Mouse (Mus musculus) c-Kit-positive CD71-positive TER-119-positive erythroid progenitor cells, embryonic 14.5 days (primary cell): Measurements from ENCODE around the gene Tcirg1.

Source experiments
- DNase-seq: peaks from one replicate; pipeline ENCODE4 v3.0.0-alpha.2; 2013; ENCODE audit warnings: low spot score

The Tcirg1 gene

GRCm38 (mm10) chr19:3851502-3851962, 55.4 kb downstream of the Tcirg1 start, which contains the start of gene Chka:
TSS of gene Chka (plus strand) at chr19:3851773.
- peak; percentile 92 for DNase-seq

- peak; percentile 31 for DNase-seq
These were observed 56.0 kb downstream of the Tcirg1 start for GRCm38 (mm10) chr19:3850847-3851469.

- DNase-seq: no peak
These were observed 56.9 kb downstream of the Tcirg1 start for GRCm38 (mm10) chr19:3850076-3850475.

- DNase-seq: no peak
These were observed 57.7 kb downstream of the Tcirg1 start for GRCm38 (mm10) chr19:3849251-3849650.

- DNase-seq: no peak
These were observed 58.6 kb downstream of the Tcirg1 start for GRCm38 (mm10) chr19:3848207-3848808.

GRCm38 (mm10) chr19:3847711-3848110, 59.2 kb downstream of the Tcirg1 start:
- no peak for DNase-seq

GRCm38 (mm10) chr19:3846676-3847604, 60.0 kb downstream of the Tcirg1 start:
- DNase-seq: no peak
